In the genomic region with DNA sequence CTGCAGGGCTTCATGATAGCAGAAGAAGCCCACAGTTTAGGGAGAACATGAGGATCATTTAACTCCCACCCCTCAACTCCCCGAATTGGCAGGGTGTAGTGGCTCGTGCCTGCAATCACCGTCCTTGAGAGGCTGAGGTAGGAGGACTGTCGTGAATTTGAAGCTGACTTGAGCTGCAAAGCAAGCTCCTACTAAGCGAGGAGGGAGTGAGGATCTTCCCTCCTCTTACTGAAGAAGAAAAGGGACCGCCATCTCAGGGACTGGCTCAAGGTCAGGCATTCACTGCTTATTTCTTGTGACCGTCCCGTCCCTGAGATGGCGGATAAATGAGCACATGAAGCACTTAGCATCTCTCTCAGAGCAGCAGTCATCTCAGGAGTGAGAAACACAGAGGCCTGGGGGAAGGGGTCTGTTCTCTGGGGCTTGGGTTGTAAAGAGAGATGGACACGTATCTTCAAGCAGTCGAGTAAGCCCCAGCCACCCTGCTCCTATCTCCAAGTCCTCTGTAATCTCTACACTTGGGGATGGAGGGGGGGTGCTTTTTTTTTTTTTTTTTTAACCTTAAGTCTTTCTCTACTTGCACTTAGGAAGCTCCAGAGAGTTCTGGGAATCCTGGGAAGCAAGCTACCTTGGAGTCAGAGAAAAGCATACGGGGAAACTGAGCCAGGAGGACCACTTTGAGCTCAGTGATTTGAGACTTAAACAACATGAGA, we compare ENCODE assay signal across 8 mouse cellular contexts. TPM values are rescaled to one million over a fixed set of nuclear protein-coding genes. Genes with fewer than 3 reads are reported as not detected.
DNase-seq lines count a peak whose midpoint lies in the region; ATAC-seq and TF ChIP-seq lines count a peak whose summit lies in the region.

No protein-coding gene starts in this region.

- H3K36me3 ChIP-seq in heart, embryonic 11.5 days (ENCODE audit: control insufficient read depth, insufficient read depth, low read length) = 0 out of 2 replicates have a peak, but pooled peaks cover 1% of the 10 kb centered on the region
- H3K36me3 ChIP-seq in CH12.LX (replicated peaks in 1 of 2; ENCODE audit: control insufficient read depth in 1 of 2, insufficient read depth in 1 of 2, low read length in 1 of 2) = no peaks in the 10 kb centered on the region
- peaks cover 2% of the 10 kb centered on the region; the same call in 1 of the 2 replicates for H3K36me3 ChIP-seq in forebrain, embryonic 15.5 days
- no peaks in the 10 kb centered on the region for H3K36me3 ChIP-seq in liver, embryonic 16.5 days (ENCODE audit: control insufficient read depth, insufficient read depth)

- intact Hi-C loops in heart, postnatal 14 days (cut with DNase I) = no loop called here

- dilution Hi-C loops in CH12.LX (cut with MboI; ENCODE audit: extremely low pct_ligation_motif_present, extremely low pct_unique_long_range_greater_than_20kb, low sequenced_read_pairs) = no loop called here

- no peak for TF ChIP-seq CTCF in CH12.LX (conservative IDR thresholded peaks at IDR 0.05 in 1 of 2, IDR thresholded peaks at IDR 0.05 in 1 of 2; ENCODE audit: low read depth in 2 of 2, low read length in 2 of 2)

- no peak for DNase-seq in heart, postnatal 14 days
- no peak for DNase-seq in CH12.LX (ENCODE audit: extremely low read depth)
- no peak for DNase-seq in urinary bladder, postnatal 14 days (ENCODE audit: low spot score)
- DNase-seq in kidney, adult 11 months = no peak

- in situ Hi-C loops in CH12.LX (cut with MboI; ENCODE audit: low pct_ligation_motif_present, low pct_unique_long_range_greater_than_20kb, low sequenced_read_pairs) = no loop called here

- H3K4me1 ChIP-seq in heart, embryonic 11.5 days (ENCODE audit: control insufficient read depth, insufficient read depth, low read length) = peaks cover 58% of the 10 kb centered on the region
- H3K4me1 ChIP-seq in CH12.LX (ENCODE audit: control insufficient read depth in 1 of 2, insufficient read depth in 2 of 2) = peaks cover 27 to 61% of the 10 kb centered on the region in 2 experiments
- peaks cover 46% of the 10 kb centered on the region for H3K4me1 ChIP-seq in forebrain, embryonic 15.5 days
- peaks cover 62% of the 10 kb centered on the region for H3K4me1 ChIP-seq in liver, embryonic 16.5 days (ENCODE audit: control insufficient read depth, low read depth, low read length)

- peak overlapping the region; percentile 72 for H3K9ac ChIP-seq in heart, embryonic 11.5 days (ENCODE audit: low read depth, low read length)
- H3K9ac ChIP-seq in CH12.LX (ENCODE audit: insufficient read depth, low read depth) = no peak overlapping the region
- no peak overlapping the region for H3K9ac ChIP-seq in forebrain, embryonic 15.5 days (replicated peaks)
- no peak overlapping the region for H3K9ac ChIP-seq in liver, embryonic 16.5 days (ENCODE audit: low read depth, low read length)

- H3K4me3 ChIP-seq in heart, embryonic 11.5 days (ENCODE audit: low read depth, low read length) = peak overlapping the region; percentile 46
- H3K4me3 ChIP-seq in CH12.LX (replicated peaks in 1 of 3; ENCODE audit: low read depth in 2 of 3, low read length in 2 of 3, poor library complexity in 1 of 3) = no peak overlapping the region
- no peak overlapping the region for H3K4me3 ChIP-seq in forebrain, embryonic 15.5 days
- no peak overlapping the region for H3K4me3 ChIP-seq in liver, embryonic 16.5 days (ENCODE audit: low read depth, low read length)

- no peaks in the 10 kb centered on the region for H3K79me2 ChIP-seq in CH12.LX (replicated peaks; ENCODE audit: control insufficient read depth, extremely low read depth, insufficient read depth, poor library complexity, severe bottlenecking)

- H3K9me3 ChIP-seq in heart, embryonic 11.5 days (replicated peaks; ENCODE audit: control insufficient read depth, low read length) = no peaks in the 10 kb centered on the region
- H3K9me3 ChIP-seq in CH12.LX (replicated peaks; ENCODE audit: low read length) = no peaks in the 10 kb centered on the region
- H3K9me3 ChIP-seq in forebrain, embryonic 15.5 days = no peaks in the 10 kb centered on the region
- H3K9me3 ChIP-seq in liver, embryonic 16.5 days (replicated peaks; ENCODE audit: control insufficient read depth, low read length) = no peaks in the 10 kb centered on the region

- TF ChIP-seq POLR2A in CH12.LX (IDR thresholded peaks at IDR 0.05; ENCODE audit: low read depth, low read length) = no peak

- 28% methylated on average over 12 of the region's 12 CpGs for WGBS in heart, embryonic 11.5 days (ENCODE audit: insufficient replicate concordance)
- WGBS in forebrain, embryonic 15.5 days = 54% methylated on average over 12 of the region's 12 CpGs
- WGBS in liver, embryonic 16.5 days (ENCODE audit: insufficient replicate concordance) = 39% methylated on average over 12 of the region's 12 CpGs

- H3K4me2 ChIP-seq in heart, embryonic 11.5 days = peak overlapping the region; percentile 78
- peak overlapping the region; percentile 87 for H3K4me2 ChIP-seq in CH12.LX (ENCODE audit: insufficient read depth, low read depth, poor library complexity, severe bottlenecking)
- no peak overlapping the region for H3K4me2 ChIP-seq in forebrain, embryonic 15.5 days (replicated peaks)
- peak overlapping the region; percentile 73 for H3K4me2 ChIP-seq in liver, embryonic 16.5 days (ENCODE audit: low read depth, low read length)

- H3K27ac ChIP-seq in heart, embryonic 11.5 days (ENCODE audit: low read depth, low read length) = peak overlapping the region; percentile 92
- no peak overlapping the region for H3K27ac ChIP-seq in CH12.LX (ENCODE audit: insufficient read depth, low read depth)
- H3K27ac ChIP-seq in forebrain, embryonic 15.5 days (replicated peaks) = peak overlapping the region; percentile 45
- peak overlapping the region; percentile 78 for H3K27ac ChIP-seq in liver, embryonic 16.5 days (ENCODE audit: low read length)

- TF ChIP-seq EP300 in CH12.LX (IDR thresholded peaks at IDR 0.05; ENCODE audit: low read length) = no peak

- ATAC-seq in heart, embryonic 11.5 days (replicated peaks; ENCODE audit: insufficient number of reproducible peaks, low FRiP score, low TSS enrichment) = no peak
- no peak for ATAC-seq in forebrain, embryonic 15.5 days (replicated peaks)
- no peak for ATAC-seq in liver, embryonic 16.5 days (ENCODE audit: low read depth)
- no peak for ATAC-seq in CD4-positive, CD25-positive, alpha-beta regulatory T cell, adult 4 months

- H3K27me3 ChIP-seq in heart, embryonic 11.5 days (ENCODE audit: control insufficient read depth, insufficient read depth, low read length) = no peaks in the 10 kb centered on the region
- H3K27me3 ChIP-seq in CH12.LX (replicated peaks) = peaks cover 19% of the 10 kb centered on the region
- H3K27me3 ChIP-seq in forebrain, embryonic 15.5 days = no peaks in the 10 kb centered on the region
- H3K27me3 ChIP-seq in liver, embryonic 16.5 days (ENCODE audit: control insufficient read depth, insufficient read depth, low read depth, low read length) = no peaks in the 10 kb centered on the region

- no peak for TF ChIP-seq RAD21 in CH12.LX (IDR thresholded peaks at IDR 0.05; ENCODE audit: low read depth, low read length)

RNA-seq across cellular contexts. Expression of a gene that starts 1.1 kb away (rescaled TPM):
- 5.6 and 6.4 TPM in 2 replicates for polyA plus RNA-seq in heart, embryonic 11.5 days (2014; fragmentation: Nextera tagmentation; extraction: Ambion mirVana)
- total RNA-seq in heart, postnatal 14 days (2021) = 10 to 100 TPM; 20.7 to 31.5 TPM
- total RNA-seq in CH12.LX (2012; rRNA removed) = 0.21 and 0.25 TPM in 2 replicates
- total RNA-seq in CH12.LX (2014; rRNA removed) = 0.17 and 0.39 TPM in 2 replicates
- 0.95 and 1.4 TPM in 2 replicates for polyA plus RNA-seq in CH12.LX (2012; ENCODE audit: insufficient read length, low read depth)
- polyA plus RNA-seq in forebrain, embryonic 15.5 days (2015; fragmentation: Nextera tagmentation; extraction: Ambion mirVana) = 3.6 TPM in 2 replicates
- 0.65 and 0.66 TPM in 2 replicates for polyA plus RNA-seq in liver, embryonic 16.5 days (2015; fragmentation: Nextera tagmentation; extraction: Ambion mirVana)
- polyA plus RNA-seq in CD4-positive, CD25-positive, alpha-beta regulatory T cell, adult 4 months (2017; shearing (Covaris generic)) = 10 to 100 TPM in 1 of 2 experiments, 1 to 10 TPM in 1; 4.9 to 12.3 TPM

RNA-seq across cellular contexts. Expression of a gene that starts 19.1 kb away (rescaled TPM):
- polyA plus RNA-seq in heart, embryonic 11.5 days (2014; fragmentation: Nextera tagmentation; extraction: Ambion mirVana) = 15.9 and 17.1 TPM in 2 replicates
- total RNA-seq in heart, postnatal 14 days (2021) = 10 to 100 TPM; 71.2 to 71.8 TPM
- total RNA-seq in CH12.LX (2012; rRNA removed) (27.3 and 30.7 TPM in 2 replicates), CH12.LX (2014; rRNA removed) (25.9 and 26.4 TPM in 2 replicates)
- polyA plus RNA-seq in CH12.LX (2012; ENCODE audit: insufficient read length, low read depth) = 57.1 and 58.1 TPM in 2 replicates
- 30.2 and 31.7 TPM in 2 replicates for polyA plus RNA-seq in forebrain, embryonic 15.5 days (2015; fragmentation: Nextera tagmentation; extraction: Ambion mirVana)
- 4.9 and 5.3 TPM in 2 replicates for polyA plus RNA-seq in liver, embryonic 16.5 days (2015; fragmentation: Nextera tagmentation; extraction: Ambion mirVana)
- 10 to 100 TPM; 22.3 to 24.8 TPM for polyA plus RNA-seq in CD4-positive, CD25-positive, alpha-beta regulatory T cell, adult 4 months (2017; shearing (Covaris generic))

RNA-seq across cellular contexts. Expression of a gene that starts 28.5 kb away (rescaled TPM):
- 22.2 and 28.5 TPM in 2 replicates for polyA plus RNA-seq in heart, embryonic 11.5 days (2014; fragmentation: Nextera tagmentation; extraction: Ambion mirVana)
- 10 to 100 TPM; 23.6 to 25.0 TPM for total RNA-seq in heart, postnatal 14 days (2021)
- total RNA-seq in CH12.LX (2012; rRNA removed) (16.7 and 18.3 TPM in 2 replicates), CH12.LX (2014; rRNA removed) (14.4 and 14.7 TPM in 2 replicates)
- 71.7 and 93.0 TPM in 2 replicates for polyA plus RNA-seq in CH12.LX (2012; ENCODE audit: insufficient read length, low read depth)
- 53.5 and 53.9 TPM in 2 replicates for polyA plus RNA-seq in forebrain, embryonic 15.5 days (2015; fragmentation: Nextera tagmentation; extraction: Ambion mirVana)
- 11.6 and 13.6 TPM in 2 replicates for polyA plus RNA-seq in liver, embryonic 16.5 days (2015; fragmentation: Nextera tagmentation; extraction: Ambion mirVana)
- polyA plus RNA-seq in CD4-positive, CD25-positive, alpha-beta regulatory T cell, adult 4 months (2017; shearing (Covaris generic)) = 10 to 100 TPM; 13.6 to 14.5 TPM

RNA-seq across cellular contexts. Expression of a gene that starts 35.8 kb away (rescaled TPM):
- 32.2 and 35.7 TPM in 2 replicates for polyA plus RNA-seq in heart, embryonic 11.5 days (2014; fragmentation: Nextera tagmentation; extraction: Ambion mirVana)
- 100 to 1,000 TPM; 123 to 130 TPM for total RNA-seq in heart, postnatal 14 days (2021)
- total RNA-seq in CH12.LX (2012; rRNA removed) (2.5 and 3.9 TPM in 2 replicates), CH12.LX (2014; rRNA removed) (0.81 and 1.1 TPM in 2 replicates)
- 3.8 and 4.3 TPM in 2 replicates for polyA plus RNA-seq in CH12.LX (2012; ENCODE audit: insufficient read length, low read depth)
- polyA plus RNA-seq in forebrain, embryonic 15.5 days (2015; fragmentation: Nextera tagmentation; extraction: Ambion mirVana) = 164 and 166 TPM in 2 replicates
- 6.5 and 7.7 TPM in 2 replicates for polyA plus RNA-seq in liver, embryonic 16.5 days (2015; fragmentation: Nextera tagmentation; extraction: Ambion mirVana)
- polyA plus RNA-seq in CD4-positive, CD25-positive, alpha-beta regulatory T cell, adult 4 months (2017; shearing (Covaris generic)) = 1 to 10 TPM; 4.8 to 5.7 TPM

RNA-seq across cellular contexts. Expression of a gene that starts 47.0 kb away (rescaled TPM):
- polyA plus RNA-seq in heart, embryonic 11.5 days (2014; fragmentation: Nextera tagmentation; extraction: Ambion mirVana) = 31.6 and 42.1 TPM in 2 replicates
- total RNA-seq in heart, postnatal 14 days (2021) = 10 to 100 TPM; 49.5 to 49.8 TPM
- total RNA-seq in CH12.LX (2012; rRNA removed) = 47.7 and 48.6 TPM in 2 replicates
- 26.5 and 30.9 TPM in 2 replicates for total RNA-seq in CH12.LX (2014; rRNA removed)
- 64.2 and 78.8 TPM in 2 replicates for polyA plus RNA-seq in CH12.LX (2012; ENCODE audit: insufficient read length, low read depth)
- 85.1 and 93.6 TPM in 2 replicates for polyA plus RNA-seq in forebrain, embryonic 15.5 days (2015; fragmentation: Nextera tagmentation; extraction: Ambion mirVana)
- 22.8 and 23.8 TPM in 2 replicates for polyA plus RNA-seq in liver, embryonic 16.5 days (2015; fragmentation: Nextera tagmentation; extraction: Ambion mirVana)
- polyA plus RNA-seq in CD4-positive, CD25-positive, alpha-beta regulatory T cell, adult 4 months (2017; shearing (Covaris generic)) = 10 to 100 TPM; 27.0 to 37.5 TPM
